Mouse (Mus musculus) midbrain, embryonic 10.5 days (tissue): ENCODE measurements around the gene Acyp1. TPM values are rescaled to one million over a fixed set of nuclear protein-coding genes. Genes with fewer than 3 reads are reported as not detected.
"Not testable (repeated sequence)": the region's sequence is repeated elsewhere in the genome, so short reads cannot be mapped to it uniquely, and the experiment has no call there.

ENCODE experiments used
- DNase-seq: peaks from one replicate; pipeline ENCODE4 v3.0.0-alpha.2; 2017; ENCODE audit warnings: low spot score
- H3K27ac ChIP-seq: fragments of 300-500 bp; sonication (generic); replicated peaks from 2 replicates; pipeline ENCODE4 v1.5.1; 2016; ENCODE audit warnings: mild to moderate bottlenecking
- H3K27me3 ChIP-seq: fragments of 300-500 bp; sonication (generic); 2 replicates; pipeline ENCODE4 v1.6.1; 2016; ENCODE audit warnings: low read depth, mild to moderate bottlenecking; ENCODE audit not compliant: poor library complexity, severe bottlenecking
- H3K36me3 ChIP-seq: fragments of 300-500 bp; sonication (generic); 2 replicates; pipeline ENCODE4 v1.6.1; 2016; ENCODE audit warnings: mild to moderate bottlenecking, moderate library complexity
- H3K4me1 ChIP-seq: fragments of 300-500 bp; sonication (generic); 2 replicates; pipeline ENCODE4 v1.6.1; 2016
- H3K4me3 ChIP-seq: fragments of 300-500 bp; sonication (generic); 2 replicates; pipeline ENCODE4 v1.5.1; 2016; ENCODE audit warnings: mild to moderate bottlenecking, moderate library complexity
- H3K9me3 ChIP-seq: fragments of 300-500 bp; sonication (generic); replicated peaks from 2 replicates; pipeline ENCODE4 v1.6.1; 2016; ENCODE audit warnings: mild to moderate bottlenecking
- WGBS: fragments of 180-500 bp; shearing (Covaris S2); methylation state at CpG from one replicate; pipeline ENCODE4 v1.1.7; 2016; 5-methylcytosine and 5-hydroxymethylcytosine counted together
- polyA plus RNA-seq: library from polyadenylated mRNA; unstranded; fragments of >200 nt; fragmentation: Nextera tagmentation; extraction: Ambion mirVana; gene quantifications from 2 replicates; pipeline ENCODE4 v1.2.1, GENCODE M21; 2016

Gene Acyp1
- polyA plus RNA-seq, 1 experiment from 2014 or later = 61.4 TPM

- Histone ChIP-seq H3K27ac (no peak overlapping the region), H3K36me3 (peaks cover 4% of the 10 kb centered on the region), H3K4me3 (no peak overlapping the region), H3K4me1 (peaks cover 21% of the 10 kb centered on the region), H3K27me3 (peaks cover 23% of the 10 kb centered on the region), H3K9me3 (peaks cover 10% of the 10 kb centered on the region; the same call in 1 of the 2 replicates)
- no peak for DNase-seq
Measured at GRCm38 (mm10) chr12:85292906-85293305, 4.7 kb upstream of the Acyp1 start.

GRCm38 (mm10) chr12:85292288-85292687 is 4.0 kb upstream of the Acyp1 start:
- 88% methylated on average over 6 of the region's 6 CpGs for WGBS
- no peak overlapping the region for H3K27ac ChIP-seq
- peaks cover 23% of the 10 kb centered on the region for H3K27me3 ChIP-seq
- peaks cover 22% of the 10 kb centered on the region for H3K4me1 ChIP-seq
- peaks cover 10% of the 10 kb centered on the region; the same call in 1 of the 2 replicates for H3K9me3 ChIP-seq
- no peaks in the 10 kb centered on the region for H3K36me3 ChIP-seq
- DNase-seq = no peak
- no peak overlapping the region for H3K4me3 ChIP-seq

DNA sequence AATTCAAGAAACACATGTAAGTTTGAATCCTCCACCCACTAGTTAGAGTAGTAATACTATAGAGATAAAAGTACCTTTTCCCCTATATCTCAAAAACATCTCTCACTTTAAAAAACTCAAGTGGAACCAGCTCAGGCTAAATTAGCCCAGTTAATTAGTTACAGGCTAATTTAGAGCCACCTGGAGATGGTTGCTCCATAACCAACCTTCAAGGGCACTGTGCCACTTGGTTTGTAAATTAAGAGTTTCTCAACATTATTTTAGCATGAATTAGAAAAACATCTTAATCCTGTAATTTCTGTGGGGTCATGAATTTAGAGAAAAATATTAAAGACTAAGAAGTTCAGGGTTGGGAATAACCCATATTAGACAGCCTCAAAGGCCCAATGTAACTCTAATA is 3.3 kb upstream of the Acyp1 start:
- Histone ChIP-seq H3K4me3 (no peak overlapping the region), H3K36me3 (no peaks in the 10 kb centered on the region), H3K4me1 (peaks cover 22% of the 10 kb centered on the region), H3K27ac (no peak overlapping the region), H3K9me3 (peaks cover 10% of the 10 kb centered on the region; the same call in 1 of the 2 replicates), H3K27me3 (peaks cover 28% of the 10 kb centered on the region)
- DNase-seq = no peak

DNA sequence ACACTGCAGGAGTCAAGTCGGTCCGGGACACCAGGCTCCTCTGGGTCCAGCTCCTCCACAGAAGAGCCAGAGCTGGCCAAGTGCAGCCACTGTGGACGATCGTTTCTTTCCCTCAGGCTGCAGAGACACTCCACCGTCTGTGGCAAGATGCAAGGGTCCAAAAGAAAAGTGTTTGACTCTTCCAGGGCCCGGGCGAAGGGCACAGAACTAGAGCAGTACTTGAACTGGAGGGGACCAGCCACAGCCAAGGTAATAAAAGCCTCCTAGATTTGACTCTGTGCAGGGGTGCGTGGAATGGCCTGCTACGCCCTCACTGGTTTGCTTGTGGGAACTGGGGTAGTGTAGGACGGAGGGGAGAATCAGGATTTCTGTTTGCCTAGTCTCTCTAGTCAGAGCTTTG is 2.4 kb upstream of the Acyp1 start:
- Histone ChIP-seq H3K27ac (no peak overlapping the region), H3K4me1 (peaks cover 22% of the 10 kb centered on the region), H3K4me3 (no peak overlapping the region), H3K27me3 (peaks cover 28% of the 10 kb centered on the region), H3K9me3 (peaks cover 10% of the 10 kb centered on the region; the same call in 1 of the 2 replicates), H3K36me3 (no peaks in the 10 kb centered on the region)
- no peak for DNase-seq
- 85% methylated on average over 10 of the region's 10 CpGs for WGBS

GRCm38 (mm10) chr12:85289157-85290000 is 1.1 kb upstream of the Acyp1 start:
- peaks cover 28% of the 10 kb centered on the region for H3K27me3 ChIP-seq
- peak overlapping the region; percentile 81 for H3K27ac ChIP-seq
- no peak for DNase-seq
- H3K36me3 ChIP-seq = no peaks in the 10 kb centered on the region
- H3K4me1 ChIP-seq = peaks cover 22% of the 10 kb centered on the region
- 66% methylated on average over 24 of the region's 24 CpGs for WGBS
- peaks cover 7% of the 10 kb centered on the region; the same call in 1 of the 2 replicates for H3K9me3 ChIP-seq
- H3K4me3 ChIP-seq = peak overlapping the region; percentile 65

DNA sequence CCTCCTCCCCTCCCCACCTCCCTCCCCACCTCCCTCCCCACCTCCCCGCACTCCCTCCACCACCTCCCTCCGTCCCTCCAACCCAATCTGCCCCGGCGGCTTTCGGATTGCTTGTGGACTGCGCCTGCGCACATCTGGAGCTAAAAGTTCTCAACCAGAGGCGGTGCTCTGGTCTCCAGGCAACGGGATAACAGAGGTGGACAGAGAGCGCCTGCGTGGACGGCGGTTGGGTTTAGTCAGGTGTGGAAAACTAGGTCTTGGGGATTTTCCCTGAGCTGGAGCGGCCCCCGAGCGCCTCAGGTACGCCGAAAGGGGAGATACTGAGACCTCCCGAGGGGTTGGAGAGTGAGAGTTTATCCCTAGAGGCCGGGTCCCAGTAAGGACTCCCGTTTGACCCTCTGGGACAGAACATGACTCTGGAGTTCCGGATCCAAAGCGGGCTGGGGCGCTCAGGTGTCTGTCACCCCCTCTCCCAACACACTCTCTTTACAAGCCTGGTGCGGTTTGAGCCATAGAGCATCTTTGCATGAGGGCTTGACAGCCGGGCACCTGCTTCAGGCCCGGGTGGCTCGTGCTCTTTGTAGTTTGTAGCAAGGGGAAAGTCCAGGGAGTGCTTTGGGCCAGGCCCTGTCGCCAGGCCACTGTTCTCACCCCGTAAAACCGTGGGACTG is 383 bp upstream of the Acyp1 start, which contains the start of gene Zc2hc1c:
Zc2hc1c (plus strand) TSS at position 106 of the 671 bp plus-strand sequence.
- WGBS = 2% methylated on average over 31 of the region's 31 CpGs
- Histone ChIP-seq H3K4me1 (peaks cover 22% of the 10 kb centered on the region), H3K36me3 (no peaks in the 10 kb centered on the region), H3K9me3 (no peaks in the 10 kb centered on the region), H3K27me3 (peaks cover 28% of the 10 kb centered on the region), H3K4me3 (peak within 1 kb of the TSS; percentile 65), H3K27ac (peak within 1 kb of the TSS; percentile 81)
- DNase-seq = peak; percentile 94

DNA sequence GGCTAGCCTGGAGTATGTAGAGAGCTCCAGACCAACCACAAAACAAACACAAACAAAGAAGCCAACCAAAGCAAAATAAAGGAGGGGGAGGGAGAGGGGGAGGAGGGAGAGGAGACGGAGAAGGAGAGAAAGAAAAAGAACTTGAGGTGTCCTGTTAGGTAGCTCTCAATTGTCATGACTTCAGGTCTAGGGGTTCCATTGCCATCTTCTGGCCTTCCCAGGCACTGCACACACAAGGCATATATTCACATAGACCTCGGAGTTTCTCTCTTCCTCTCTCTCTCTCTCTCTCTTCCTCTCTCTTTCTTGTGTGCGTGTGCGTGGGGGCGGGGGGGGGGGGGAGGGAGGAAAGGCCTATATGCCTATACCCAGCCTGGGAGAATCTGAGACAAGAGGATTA is 1.3 kb downstream of the Acyp1 start:
- H3K4me1 ChIP-seq = peaks cover 22% of the 10 kb centered on the region
- DNase-seq = peak; percentile 27
- no peaks in the 10 kb centered on the region for H3K36me3 ChIP-seq
- 48% methylated on average over 3 of the region's 5 CpGs for WGBS
- H3K9me3 ChIP-seq = no peaks in the 10 kb centered on the region
- no peak overlapping the region for H3K27ac ChIP-seq
- H3K27me3 ChIP-seq = peaks cover 28% of the 10 kb centered on the region
- H3K4me3 ChIP-seq = no peak overlapping the region

DNA sequence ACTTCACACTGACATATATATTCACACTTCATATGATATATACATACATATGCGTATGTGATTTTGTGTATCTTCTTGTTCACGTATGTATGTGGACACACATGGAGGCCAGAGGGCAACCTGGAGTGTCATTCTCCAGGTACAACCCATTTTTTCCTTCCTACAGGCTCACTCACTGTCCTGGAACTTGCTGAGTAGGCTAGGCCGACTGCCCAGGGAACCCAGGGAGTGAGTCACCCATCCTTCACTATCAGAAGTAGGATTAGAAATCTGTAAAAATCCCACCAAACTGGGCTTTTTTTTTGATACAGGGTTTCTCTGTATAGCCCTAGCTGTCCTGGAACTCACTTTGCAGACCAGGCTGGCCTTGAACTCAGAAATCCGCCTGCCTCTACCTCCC is 3.2 kb downstream of the Acyp1 start:
- no peak overlapping the region for H3K4me3 ChIP-seq
- H3K36me3 ChIP-seq = no peaks in the 10 kb centered on the region
- peaks cover 23% of the 10 kb centered on the region for H3K4me1 ChIP-seq
- peaks cover 18% of the 10 kb centered on the region for H3K27me3 ChIP-seq
- no peak for DNase-seq
- H3K27ac ChIP-seq = no peak overlapping the region
- 87% methylated on average over 4 of the region's 4 CpGs for WGBS
- no peaks in the 10 kb centered on the region for H3K9me3 ChIP-seq

- H3K27ac ChIP-seq = no peak overlapping the region
- H3K4me1 ChIP-seq = peaks cover 26% of the 10 kb centered on the region
- H3K4me3 ChIP-seq = no peak overlapping the region
- H3K9me3 ChIP-seq = no peaks in the 10 kb centered on the region
- H3K36me3 ChIP-seq = no peaks in the 10 kb centered on the region
- 72% methylated on average over 8 of the region's 8 CpGs for WGBS
- peaks cover 12% of the 10 kb centered on the region for H3K27me3 ChIP-seq
- no peak for DNase-seq
Measured at GRCm38 (mm10) chr12:85284331-85284730, 3.9 kb downstream of the Acyp1 start.

DNA sequence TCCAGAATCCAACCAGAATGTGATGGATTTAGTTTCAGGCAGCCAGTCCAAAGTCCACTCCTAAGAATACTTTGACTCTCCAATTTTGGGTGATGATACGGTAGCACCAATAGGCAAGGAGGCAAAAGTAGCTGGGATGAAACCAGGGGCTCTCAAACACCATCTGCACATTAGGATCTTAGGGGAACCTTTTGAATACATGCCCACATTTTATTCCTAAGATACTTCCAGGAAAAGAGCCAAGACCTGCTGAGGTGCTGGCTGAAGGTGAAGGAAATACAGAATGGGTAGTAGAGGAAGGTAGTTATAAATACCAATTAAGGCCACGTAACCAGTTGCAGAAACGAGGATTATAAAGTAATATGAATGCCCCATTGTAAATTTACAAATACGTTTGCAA is 6.5 kb downstream of the Acyp1 start:
- not testable (repeated sequence) for H3K4me3 ChIP-seq, H3K27ac ChIP-seq, H3K27me3 ChIP-seq, H3K9me3 ChIP-seq, H3K36me3 ChIP-seq, DNase-seq
- 88% methylated on average over 2 of the region's 4 CpGs for WGBS
- H3K4me1 ChIP-seq = peaks cover 14% of the 10 kb centered on the region

- WGBS = 72% methylated on average over 12 of the region's 12 CpGs
Measured at GRCm38 (mm10) chr12:85280845-85281651, 7.2 kb downstream of the Acyp1 start.

DNA sequence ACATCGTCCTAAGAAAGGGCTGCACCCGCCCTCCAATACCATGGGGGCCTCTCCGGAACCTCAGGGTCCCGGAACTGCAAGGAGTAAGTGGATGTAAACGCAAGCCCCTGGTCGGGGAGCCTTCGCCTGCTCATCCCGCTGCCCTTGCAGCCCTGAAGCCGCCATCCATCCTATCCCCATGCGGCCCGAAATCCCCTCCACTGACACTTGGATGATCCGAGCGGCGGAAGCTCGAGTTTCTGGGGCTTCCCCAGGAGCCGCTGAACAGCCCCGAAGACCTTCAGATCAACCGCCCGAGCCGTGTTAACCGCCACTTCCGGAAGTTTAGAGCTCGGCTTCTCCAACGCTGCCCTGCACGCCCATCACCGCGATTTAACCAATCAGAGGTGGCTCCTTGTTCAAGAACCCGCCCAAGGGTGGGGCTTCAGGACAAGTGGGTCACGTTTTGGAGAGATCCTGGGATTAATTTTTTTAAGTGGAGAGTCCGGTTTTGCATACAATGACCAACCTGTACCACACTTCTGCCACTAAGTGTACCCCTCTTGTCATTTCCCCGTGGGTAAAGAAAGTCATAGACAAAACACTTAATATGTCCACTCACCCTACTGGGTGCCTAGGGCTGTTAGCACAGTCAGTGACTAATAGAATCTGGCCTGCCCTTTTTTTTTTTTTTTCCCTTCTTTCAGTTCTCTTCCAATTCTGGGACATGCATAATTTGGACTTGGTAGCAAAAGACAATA is 8.0 kb downstream of the Acyp1 start:
- peaks cover 14% of the 10 kb centered on the region for H3K4me1 ChIP-seq
- under 1% methylated on average over 31 of the region's 31 CpGs for WGBS
- peak overlapping the region; percentile 90 for H3K27ac ChIP-seq

More at GRCm38 (mm10) chr12:85280845-85281651, 7.2 kb downstream of the Acyp1 start:
- H3K27me3 ChIP-seq = no peaks in the 10 kb centered on the region
- peak overlapping the region; percentile 85 for H3K4me3 ChIP-seq
- H3K4me1 ChIP-seq = peaks cover 14% of the 10 kb centered on the region
- H3K27ac ChIP-seq = no peak overlapping the region
- DNase-seq = no peak
- H3K36me3 ChIP-seq = peaks cover 5% of the 10 kb centered on the region; the same call in 1 of the 2 replicates
- H3K9me3 ChIP-seq = no peaks in the 10 kb centered on the region

More for the DNA sequence above, 8.0 kb downstream of the Acyp1 start:
- H3K4me3 ChIP-seq = peak overlapping the region; percentile 85
- H3K36me3 ChIP-seq = peaks cover 11% of the 10 kb centered on the region
- no peaks in the 10 kb centered on the region for H3K9me3 ChIP-seq
- DNase-seq = peak; percentile 95
- H3K27me3 ChIP-seq = no peaks in the 10 kb centered on the region
